Mouse (Mus musculus) duodenum, adult 2 months (tissue): ENCODE data around the gene 1700109H08Rik. TPM values are rescaled to one million over a fixed set of nuclear protein-coding genes. Genes with fewer than 3 reads are reported as not detected.

Experiments used
- polyA plus RNA-seq: library from polyadenylated mRNA; depleted of rRNA; stranded (reverse); fragments of >200 nt; gene quantifications from 2 replicates; pipeline ENCODE4 v1.2.3, GENCODE M21; 2012; ENCODE audit warnings: low replicate concordance; rRNA removed

Gene 1700109H08Rik
- polyA plus RNA-seq = 0.18 and 1.1 TPM in 2 replicates

GRCm38 (mm10) chr5:3571266-3571665, at the start of gene 1700109H08Rik:
Gene 1700109H08Rik (plus strand): TSS chr5:3571566.

GRCm38 (mm10) chr5:3543629-3544479, 27.5 kb upstream of the 1700109H08Rik start, which contains the start of gene Fam133b:
Gene Fam133b (plus strand): TSS chr5:3543833.

GRCm38 (mm10) chr5:3595693-3596398, 24.5 kb downstream of the 1700109H08Rik start, which contains the start of gene Pex1:
Gene Pex1 (plus strand): TSS chr5:3596066.

GRCm38 (mm10) chr5:3596399-3596766, 25.0 kb downstream of the 1700109H08Rik start, which contains the start of gene Rbm48:
Gene Rbm48 (minus strand): TSS chr5:3596585.

Other genes starting within 250 kb of the 1700109H08Rik start
- gene Cdk6, start 230.1 kb upstream of the 1700109H08Rik start, polyA plus RNA-seq = 3.4 and 8.2 TPM in 2 replicates
- gene Fam133b, start 27.7 kb upstream of the 1700109H08Rik start, polyA plus RNA-seq = 1.2 and 1.7 TPM in 2 replicates
- 3.3 and 4.6 TPM in 2 replicates for gene Pex1, start 24.5 kb downstream of the 1700109H08Rik start, polyA plus RNA-seq
- 0.65 and 0.92 TPM in 2 replicates for gene Rbm48, start 25.0 kb downstream of the 1700109H08Rik start, polyA plus RNA-seq
- not detected in 2 replicates for gene Tmbim7, start 79.6 kb downstream of the 1700109H08Rik start, polyA plus RNA-seq
- gene Gatad1, start 85.6 kb downstream of the 1700109H08Rik start, polyA plus RNA-seq = 30.7 and 39.6 TPM in 2 replicates
- 2.8 and 4.7 TPM in 2 replicates for gene Ankib1, start 231.4 kb downstream of the 1700109H08Rik start, polyA plus RNA-seq
- gene Krit1, start 231.6 kb downstream of the 1700109H08Rik start, polyA plus RNA-seq = 0.77 and 1.0 TPM in 2 replicates